Mouse (Mus musculus) kidney, adult 2 months (tissue): ENCODE data around the gene Wdr47.

Experiments used
- CTCF ChIP-seq: fragments of 200-500 bp; conservative IDR thresholded peaks from 2 replicates; pipeline ENCODE4 v1.5.1; 2011; ENCODE audit warnings: low read depth, mild to moderate bottlenecking, control low read depth, low read length, moderate library complexity, mixed read lengths; ENCODE audit not compliant: insufficient read depth, insufficient read length
- POLR2A ChIP-seq: fragments of 200-500 bp; IDR thresholded peaks from one replicate; pipeline ENCODE4 v1.6.1; 2011; ENCODE audit warnings: low read depth, low read length, control low read depth

DNA sequence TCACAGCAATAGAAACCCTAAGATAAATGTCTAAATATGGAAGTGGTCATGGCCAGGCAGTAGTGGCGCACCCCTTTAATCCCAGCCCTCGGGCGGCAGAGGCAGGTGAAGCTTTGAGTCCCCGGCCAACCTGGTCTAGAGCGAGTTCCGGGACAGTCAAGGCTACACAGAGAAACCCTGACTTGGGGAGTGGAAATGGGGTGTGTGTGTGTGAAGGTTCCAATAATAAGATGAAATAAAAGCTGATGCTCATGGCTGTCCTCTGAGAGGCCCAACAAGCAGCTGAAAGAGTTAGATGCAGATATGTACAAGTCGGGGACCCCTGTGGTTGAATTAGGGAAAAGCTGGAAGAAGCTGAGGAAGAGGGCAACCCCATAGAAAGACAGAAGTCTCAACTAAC is 94.6 kb downstream of the Wdr47 start:
- TF ChIP-seq POLR2A (no peak), CTCF (no peak)
